Mouse (Mus musculus) brain, embryonic 14.5 days (tissue): ENCODE data around the gene Stim1.

ENCODE experiments used
- CTCF ChIP-seq: fragments of 200-500 bp; IDR thresholded peaks from 2 replicates; pipeline ENCODE4 v1.5.1; 2012; ENCODE audit warnings: inconsistent platforms, mild to moderate bottlenecking, moderate library complexity, borderline replicate concordance; ENCODE audit not compliant: insufficient read depth, insufficient read length; ENCODE audit errors: extremely low read depth
- POLR2A ChIP-seq: fragments of 200-500 bp; IDR thresholded peaks from 2 replicates; pipeline ENCODE4 v1.6.1; 2012; ENCODE audit warnings: mild to moderate bottlenecking, inconsistent platforms, borderline replicate concordance; ENCODE audit not compliant: poor library complexity, insufficient read depth, insufficient read length, severe bottlenecking; ENCODE audit errors: extremely low read depth

DNA sequence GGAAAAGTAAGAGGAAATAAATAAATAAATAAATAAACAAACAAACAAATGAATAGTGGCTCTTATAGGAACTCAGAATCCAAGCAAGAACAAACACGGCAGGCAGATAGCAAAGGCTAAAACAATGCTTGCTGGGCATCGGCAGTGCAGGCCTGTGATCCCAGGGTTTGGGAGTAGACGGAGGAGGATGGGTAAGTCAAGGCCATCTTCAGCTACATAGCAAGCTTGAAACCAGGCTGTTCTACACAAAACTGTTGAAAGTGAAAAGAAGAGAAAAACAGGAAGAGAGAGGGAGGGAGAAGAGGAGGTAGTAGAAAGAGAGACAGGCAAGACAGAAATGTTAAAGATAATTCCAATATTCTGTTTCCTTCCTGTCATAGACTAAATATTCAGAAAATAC lies 71.3 kb downstream of the Stim1 start:
- no peak for TF ChIP-seq CTCF
- no peak for TF ChIP-seq POLR2A
